Mouse (Mus musculus) kidney, postnatal 0 days (tissue): ENCODE data around the gene Nup98. TPM values are rescaled to one million over a fixed set of nuclear protein-coding genes. Genes with fewer than 3 reads are reported as not detected.

Experiments used
- ATAC-seq: fragments of 200-750 bp; cut with Nextera tagmentation; replicated peaks from 2 replicates; pipeline ENCODE4 v1.8.0; 2017; ENCODE audit warnings: low read depth, moderate number of reproducible peaks, moderate TSS enrichment, moderate library complexity; ENCODE audit not compliant: low FRiP score
- DNase-seq: peaks from one replicate; pipeline ENCODE4 v3.0.0-alpha.2; 2016; ENCODE audit warnings: low spot score
- H3K27ac ChIP-seq: fragments of 300-500 bp; sonication (generic); 2 replicates; pipeline ENCODE4 v1.5.1; 2014; ENCODE audit warnings: mild to moderate bottlenecking
- H3K27me3 ChIP-seq: fragments of 300-500 bp; sonication (generic); 2 replicates; pipeline ENCODE4 v1.6.1; 2014; ENCODE audit warnings: low read length, mixed read lengths; ENCODE audit not compliant: insufficient read depth
- H3K36me3 ChIP-seq: fragments of 300-500 bp; sonication (generic); 2 replicates; pipeline ENCODE4 v1.6.1; 2014; ENCODE audit warnings: low read length, mixed read lengths; ENCODE audit not compliant: insufficient read depth
- H3K4me1 ChIP-seq: fragments of 300-500 bp; sonication (generic); replicated peaks from 2 replicates; pipeline ENCODE4 v1.6.1; 2014; ENCODE audit warnings: antibody characterized with exemption, low read length, mixed read lengths; ENCODE audit not compliant: insufficient read depth
- H3K4me2 ChIP-seq: fragments of 300-500 bp; sonication (generic); 2 replicates; pipeline ENCODE4 v1.6.1; 2014; ENCODE audit warnings: mild to moderate bottlenecking, low read length, moderate library complexity, mixed read lengths
- H3K4me3 ChIP-seq: fragments of 300-500 bp; sonication (generic); replicated peaks from 2 replicates; pipeline ENCODE4 v1.5.1; 2014; ENCODE audit warnings: low read depth, low read length
- H3K9ac ChIP-seq: fragments of 300-500 bp; sonication (generic); 2 replicates; pipeline ENCODE4 v1.6.1; 2014; ENCODE audit warnings: low read depth, low read length
- H3K9me3 ChIP-seq: fragments of 300-500 bp; sonication (generic); replicated peaks from 2 replicates; pipeline ENCODE4 v1.6.1; 2016; ENCODE audit warnings: low read length, inconsistent platforms, mixed read lengths
- CTCF ChIP-seq: IDR thresholded peaks from 2 replicates; pipeline ENCODE4 v1.5.1; 2016; ENCODE audit warnings: antibody characterized with exemption, low read depth, mild to moderate bottlenecking, moderate library complexity
- WGBS: fragments of 180-500 bp; shearing (Covaris S2); extraction: QIAGEN DNeasy Blood & Tissue Kit; methylation state at CpG from one replicate; pipeline ENCODE4 v1.1.7; 2014; 5-methylcytosine and 5-hydroxymethylcytosine counted together
- polyA plus RNA-seq: library from polyadenylated mRNA; unstranded; fragments of >200 nt; fragmentation: Nextera tagmentation; extraction: Ambion mirVana; gene quantifications from 2 replicates; pipeline ENCODE4 v1.2.1, GENCODE M21; 2015

The Nup98 gene
- polyA plus RNA-seq, 1 experiment from 2014 or later, result 19.1 TPM

DNA sequence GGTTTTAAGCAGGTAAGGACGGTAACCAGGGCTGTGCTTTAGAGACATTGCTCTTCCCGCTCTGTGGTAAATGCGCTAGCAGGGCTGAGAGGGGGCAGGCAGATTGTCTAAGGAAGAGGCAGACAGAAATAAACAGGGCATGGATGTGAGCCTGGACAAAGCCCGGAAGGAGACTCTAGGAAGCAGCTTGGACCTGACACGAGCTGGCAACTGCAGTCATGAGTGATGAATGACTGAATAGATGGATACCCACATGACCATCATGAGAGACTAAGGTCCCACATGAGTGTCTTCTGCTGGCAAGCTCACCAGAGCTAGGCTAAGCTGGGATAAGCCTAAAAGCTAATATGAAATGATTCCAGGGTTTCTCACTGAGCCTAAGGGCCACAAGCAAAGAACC lies 105.8 kb downstream of the Nup98 start:
- DNase-seq, result peak; percentile 19
- Histone ChIP-seq H3K36me3 (no peaks in the 10 kb centered on the region), H3K9me3 (no peaks in the 10 kb centered on the region), H3K9ac (no peak overlapping the region), H3K27me3 (no peaks in the 10 kb centered on the region), H3K4me3 (no peak overlapping the region), H3K4me2 (no peak overlapping the region), H3K4me1 (peaks cover 16% of the 10 kb centered on the region; the same call in 1 of the 2 replicates), H3K27ac (no peak overlapping the region)
- TF ChIP-seq CTCF, result no peak
- whole genome bisulfite sequencing, result 71% methylated on average over 5 of the region's 5 CpGs
- no peak for ATAC-seq

DNA sequence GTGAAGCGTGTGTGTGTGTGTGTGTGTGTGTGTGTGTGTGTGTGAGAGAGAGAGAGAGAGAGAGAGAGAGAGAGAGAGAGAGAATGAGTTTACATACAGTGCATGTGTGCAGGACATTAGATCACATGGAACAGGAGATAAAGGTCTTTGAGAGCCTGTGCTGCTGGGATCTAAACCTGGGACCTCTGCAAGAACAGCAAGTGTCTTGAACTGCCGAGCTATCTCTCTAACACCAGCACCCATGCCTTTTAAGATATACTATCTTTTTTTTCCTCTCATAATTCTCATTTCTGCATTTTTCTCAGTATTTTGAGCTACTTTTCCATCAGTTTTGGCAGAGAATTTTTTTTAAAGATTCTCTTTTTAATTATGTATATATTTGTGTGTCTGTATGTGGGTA lies 106.4 kb downstream of the Nup98 start:
- ATAC-seq (no peak), DNase-seq (no peak)
- Histone ChIP-seq H3K4me2 (no peak overlapping the region), H3K27me3 (no peaks in the 10 kb centered on the region), H3K36me3 (no peaks in the 10 kb centered on the region), H3K27ac (no peak overlapping the region), H3K9ac (no peak overlapping the region), H3K4me3 (no peak overlapping the region), H3K4me1 (peaks cover 16% of the 10 kb centered on the region; the same call in 1 of the 2 replicates), H3K9me3 (no peaks in the 10 kb centered on the region)
- WGBS, result 79% methylated on average over 2 of the region's 2 CpGs
- no peak for TF ChIP-seq CTCF

DNA sequence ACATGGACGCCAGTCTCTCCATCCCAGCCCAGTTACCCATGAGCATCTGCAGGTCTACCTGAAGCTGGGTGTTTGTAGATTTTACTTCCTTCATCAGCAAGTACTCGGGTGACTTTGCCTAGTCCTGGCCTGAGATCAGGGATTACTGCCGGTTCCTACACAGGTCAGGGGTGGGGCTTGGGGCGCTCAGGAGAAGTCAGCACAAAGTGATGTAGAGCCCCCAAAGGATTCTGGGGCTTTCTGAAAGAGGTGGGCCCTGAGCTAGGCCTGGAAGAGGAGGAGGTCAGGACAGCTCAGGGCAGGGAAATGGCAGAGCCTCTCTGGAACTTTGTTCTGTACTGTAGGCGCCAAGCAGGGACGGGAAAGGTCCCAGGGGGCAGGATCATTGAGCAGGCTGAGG lies 107.3 kb downstream of the Nup98 start:
- 35% methylated on average over 6 of the region's 6 CpGs for WGBS
- Histone ChIP-seq H3K4me3 (no peak overlapping the region), H3K27ac (no peak overlapping the region), H3K36me3 (no peaks in the 10 kb centered on the region), H3K27me3 (no peaks in the 10 kb centered on the region), H3K9ac (no peak overlapping the region), H3K9me3 (no peaks in the 10 kb centered on the region), H3K4me2 (no peak overlapping the region), H3K4me1 (peaks cover 16% of the 10 kb centered on the region; the same call in 1 of the 2 replicates)
- ATAC-seq (no peak), DNase-seq (no peak)
- TF ChIP-seq CTCF, result no peak

DNA sequence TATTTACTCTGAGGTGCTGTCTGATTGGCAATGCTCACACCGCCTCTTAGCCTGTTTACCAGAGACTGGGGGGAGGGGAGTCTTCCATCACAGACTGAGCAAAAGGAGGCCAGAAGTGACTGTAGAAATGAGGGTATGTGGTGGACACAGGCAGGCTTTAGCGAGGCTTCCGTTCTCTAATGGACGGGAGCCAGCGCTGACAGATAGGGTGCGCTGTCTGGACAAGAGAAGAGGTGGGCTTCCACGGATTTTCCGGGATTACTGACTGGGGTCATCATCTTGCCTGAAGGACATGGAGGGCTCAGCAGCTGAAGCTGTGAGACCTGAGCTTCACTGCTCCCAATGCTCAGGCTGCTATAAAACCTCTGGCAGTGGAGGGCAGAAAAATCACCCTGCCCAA lies 107.7 kb downstream of the Nup98 start:
- Histone ChIP-seq H3K27ac (no peak overlapping the region), H3K4me1 (peaks cover 16% of the 10 kb centered on the region; the same call in 1 of the 2 replicates), H3K4me3 (no peak overlapping the region), H3K9me3 (no peaks in the 10 kb centered on the region), H3K9ac (no peak overlapping the region), H3K4me2 (no peak overlapping the region), H3K27me3 (no peaks in the 10 kb centered on the region), H3K36me3 (no peaks in the 10 kb centered on the region)
- TF ChIP-seq CTCF, result no peak; the same call in 1 of the 2 replicates
- WGBS, result 59% methylated on average over 8 of the region's 8 CpGs
- DNase-seq, result no peak
- no peak for ATAC-seq

DNA sequence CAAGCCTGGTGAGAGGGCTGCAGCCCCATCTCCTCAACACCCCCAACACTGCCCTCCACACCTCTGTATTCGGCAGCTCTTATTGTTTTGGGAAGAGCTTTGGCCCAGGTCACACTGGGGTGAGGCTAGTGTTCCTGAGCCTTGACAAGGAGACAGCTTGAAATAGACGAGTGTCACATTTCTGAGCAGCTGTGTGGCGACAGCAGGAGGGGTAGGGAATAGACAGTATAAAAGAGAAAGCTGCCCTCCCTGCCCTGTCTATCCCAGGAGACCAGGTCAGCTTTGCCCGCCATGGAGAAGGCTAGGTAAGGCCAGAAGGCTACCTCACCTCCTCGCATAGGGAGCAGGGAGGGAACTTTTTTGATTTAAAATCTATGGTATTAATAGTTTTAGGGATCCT lies 108.5 kb downstream of the Nup98 start, which contains the start of gene Art1:
Gene Art1, plus strand, starts transcription at position 257 of the 400 bp plus-strand sequence.
- DNase-seq (no peak), ATAC-seq (no peak)
- no peak for TF ChIP-seq CTCF
- Histone ChIP-seq H3K36me3 (no peaks in the 10 kb centered on the region), H3K4me3 (no peak within 1 kb of the TSS), H3K9me3 (no peaks in the 10 kb centered on the region), H3K27ac (peak within 1 kb of the TSS; percentile 57), H3K9ac (no peak within 1 kb of the TSS), H3K27me3 (no peaks in the 10 kb centered on the region), H3K4me2 (peak within 1 kb of the TSS; percentile 79), H3K4me1 (peaks cover 16% of the 10 kb centered on the region; the same call in 1 of the 2 replicates)
- 48% methylated on average over 5 of the region's 5 CpGs for WGBS

DNA sequence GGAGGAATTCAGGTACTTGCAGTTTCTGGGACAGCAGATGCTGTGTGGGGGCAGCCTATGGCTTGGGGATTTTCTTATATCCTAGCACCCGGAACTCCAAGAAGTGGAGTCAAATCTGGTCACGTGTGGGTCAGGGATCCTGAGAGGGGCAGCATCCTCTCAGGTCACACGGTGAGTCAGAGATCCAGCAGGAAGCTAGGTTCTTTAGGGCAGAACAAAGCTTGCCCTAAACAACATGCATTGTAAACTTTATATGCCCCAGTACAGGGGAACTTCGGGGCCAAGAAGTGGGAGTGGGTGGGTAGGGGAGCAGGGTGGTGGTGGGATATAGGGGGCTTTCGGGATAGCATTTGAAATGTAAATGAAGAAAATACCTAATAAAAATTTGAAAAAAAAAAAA lies 109.1 kb downstream of the Nup98 start:
- Histone ChIP-seq H3K4me2 (peak overlapping the region; percentile 79; the same call in 1 of the 2 replicates), H3K36me3 (no peaks in the 10 kb centered on the region), H3K9ac (no peak overlapping the region), H3K9me3 (no peaks in the 10 kb centered on the region), H3K4me1 (peaks cover 16% of the 10 kb centered on the region; the same call in 1 of the 2 replicates), H3K4me3 (no peak overlapping the region), H3K27ac (peak overlapping the region; percentile 57), H3K27me3 (no peaks in the 10 kb centered on the region)
- ATAC-seq, result no peak
- 27% methylated on average over 5 of the region's 5 CpGs for WGBS
- peak; percentile 32 for DNase-seq
- TF ChIP-seq CTCF, result no peak
